Mouse (Mus musculus) kidney, postnatal 25 days (tissue): ENCODE measurements around the gene Cenpk.
A peak's percentile ranks its signal among the peaks of the same experiment; 100 is the strongest.
"Not testable (repeated sequence)": the region's sequence is repeated elsewhere in the genome, so short reads cannot be mapped to it uniquely, and the experiment has no call there.

ENCODE experiments used
- DNase-seq, 2 experiments: peaks; one replicate each; pipeline ENCODE4 v3.0.0; 2021; ENCODE audit warnings: mixed read lengths in 2 of 2

Gene Cenpk

DNA sequence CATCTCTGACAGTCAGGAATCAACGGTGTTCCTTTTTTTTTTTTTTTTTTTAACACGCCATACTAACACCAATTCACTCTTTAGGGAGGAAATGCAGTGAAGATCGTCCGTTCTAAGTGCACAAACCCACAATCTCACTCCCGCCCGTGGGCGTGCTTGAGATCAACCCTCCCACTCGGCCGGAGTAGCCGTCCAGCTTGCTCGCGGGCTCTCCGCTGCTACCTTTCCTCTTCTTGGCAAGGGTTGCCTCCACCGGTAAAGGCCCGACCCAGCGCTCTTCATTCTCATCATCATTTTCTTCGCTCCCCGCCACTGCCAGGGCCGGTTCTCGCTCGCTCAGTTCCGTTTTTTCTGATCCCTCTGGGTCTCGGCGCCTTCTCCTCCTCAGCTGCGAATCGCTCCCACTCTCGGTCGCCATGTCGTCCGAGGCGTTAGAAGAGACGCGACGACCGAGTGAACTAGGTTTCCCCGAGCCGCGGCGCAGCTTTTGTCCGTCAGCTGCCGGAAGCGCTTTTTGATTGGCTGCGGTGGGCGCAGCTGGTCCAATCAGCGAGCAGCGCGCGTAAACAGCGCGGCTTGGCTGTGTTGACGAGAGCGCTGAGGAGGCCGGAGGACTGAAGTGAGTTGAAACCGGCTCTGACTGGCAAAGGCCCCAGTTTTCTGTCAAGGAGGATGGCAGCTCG is at the start of gene Cenpk, which contains the start of gene Ppwd1:
Gene Cenpk, plus strand, starts transcription at position 228 of the 683 bp plus-strand sequence.
Gene Ppwd1, minus strand, starts transcription at position 460 of the 683 bp plus-strand sequence.
- peak; percentile 95 to 97 for DNase-seq

- DNase-seq, result peak; percentile 99
These were observed 49.7 kb upstream of the Cenpk start, which contains the start of gene Trim23 for GRCm38 (mm10) chr13:104178650-104179121. TSS of gene Trim23 (plus strand) at chr13:104178797.

DNA sequence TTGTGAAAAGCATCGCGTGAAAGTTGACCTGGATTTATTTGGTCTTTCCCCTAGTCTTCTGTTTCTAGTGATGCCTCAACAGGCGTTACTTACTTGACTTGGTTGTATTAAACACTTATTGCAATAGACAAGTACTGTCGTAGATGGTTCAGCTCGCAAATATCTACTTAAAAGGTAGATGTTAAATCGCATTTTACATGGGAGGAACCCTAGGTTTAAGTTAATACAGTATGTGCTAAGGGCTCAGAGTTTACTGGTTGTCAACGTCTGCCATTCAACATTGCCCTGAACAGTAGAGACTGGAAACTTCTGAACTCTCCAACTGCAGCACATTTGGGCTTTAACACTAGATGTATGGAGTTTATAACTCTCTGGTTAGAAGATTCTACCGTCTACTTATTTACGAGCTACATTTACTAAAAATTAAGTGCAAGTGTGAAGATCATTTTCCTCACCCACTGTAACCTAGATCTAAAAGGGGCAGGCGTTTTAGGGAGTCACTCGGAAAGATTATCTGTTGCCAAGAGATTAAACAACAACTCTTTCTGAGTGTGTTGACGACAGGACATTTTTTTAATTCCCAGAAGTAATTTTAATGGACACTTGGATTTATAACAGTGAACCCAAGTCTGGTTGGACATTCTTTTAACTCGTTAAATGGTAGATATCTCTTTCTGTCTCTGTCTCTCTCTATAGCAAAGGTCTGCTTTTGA is 49.1 kb upstream of the Cenpk start:
- DNase-seq, result no peak

- no peak for DNase-seq
These were observed 41.1 kb upstream of the Cenpk start for GRCm38 (mm10) chr13:104187357-104187756.

GRCm38 (mm10) chr13:104195891-104196290 is 32.5 kb upstream of the Cenpk start:
- DNase-seq, result not testable (repeated sequence)

- no peak for DNase-seq
These were observed 24.1 kb upstream of the Cenpk start for GRCm38 (mm10) chr13:104204313-104204712.

DNA sequence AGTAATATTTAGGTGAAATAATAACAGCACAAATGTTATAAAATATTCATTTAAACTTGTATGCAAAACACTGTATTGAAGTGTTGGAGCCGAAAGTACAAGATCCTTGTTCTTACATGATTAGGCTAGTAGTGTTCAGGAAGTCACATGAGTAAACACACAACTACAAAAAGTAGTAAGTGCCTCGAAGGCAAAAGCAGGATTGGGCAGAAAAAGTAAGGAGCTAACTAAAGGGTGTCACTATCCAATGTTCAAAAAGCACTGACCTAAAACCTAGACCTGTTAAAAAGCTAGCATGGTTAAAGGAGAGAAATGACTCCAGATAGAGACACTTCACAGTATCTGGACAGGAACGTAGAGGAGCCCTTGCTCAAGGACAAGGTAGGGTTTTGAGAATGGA is 933 bp upstream of the Cenpk start:
- DNase-seq, result no peak

GRCm38 (mm10) chr13:104229181-104229580 is 770 bp downstream of the Cenpk start:
- DNase-seq, result no peak

- no peak for DNase-seq
These were observed 30.6 kb downstream of the Cenpk start for GRCm38 (mm10) chr13:104258997-104259396.

DNA sequence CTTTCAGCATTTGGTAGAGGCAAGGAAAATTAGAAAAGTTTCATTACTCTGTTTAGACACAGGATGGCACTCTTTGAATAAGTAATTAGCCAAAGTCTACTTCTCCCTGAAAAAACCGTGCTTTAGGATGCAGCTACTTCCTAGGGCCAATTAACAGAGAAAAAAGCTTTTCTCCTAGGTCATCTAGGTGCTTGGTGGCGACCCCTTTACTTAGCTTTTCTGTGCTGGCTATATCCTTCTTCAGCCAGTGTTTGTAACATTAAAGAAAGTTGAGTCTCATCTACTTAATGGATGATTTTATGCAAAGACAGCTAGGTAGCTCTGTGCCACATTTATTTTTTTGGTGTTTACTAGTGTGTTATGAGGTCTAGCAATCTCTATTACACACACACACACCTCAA is 56.6 kb downstream of the Cenpk start:
- no peak for DNase-seq

DNA sequence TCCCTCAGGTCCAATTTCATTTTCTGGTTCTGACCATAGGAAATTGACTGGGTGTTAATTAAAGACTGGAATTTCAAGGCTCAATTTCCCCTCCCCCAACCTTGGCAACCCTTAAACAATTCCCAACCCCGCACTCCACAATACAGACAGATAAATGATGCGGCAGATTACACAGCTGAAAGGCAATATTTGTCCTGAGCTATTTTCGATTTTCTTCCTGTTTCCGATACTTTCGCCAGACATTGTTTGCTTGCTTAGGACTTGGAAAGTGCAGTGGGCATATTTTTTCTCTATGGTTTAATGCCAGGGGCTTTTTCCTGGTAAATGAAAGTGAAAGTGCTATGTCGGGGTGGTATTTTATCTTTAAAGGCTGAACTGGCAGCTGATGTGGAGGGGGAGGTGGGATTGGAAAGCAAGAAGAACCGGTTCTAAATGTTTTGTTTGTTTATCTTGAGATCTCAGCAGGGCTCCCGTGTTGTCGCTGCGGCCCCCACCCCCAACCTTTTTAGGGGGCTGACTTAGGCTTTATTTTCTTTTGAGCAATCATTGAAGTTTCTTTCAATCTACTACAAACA is 57.4 kb downstream of the Cenpk start:
- peak; percentile 40 to 56 for DNase-seq

- DNase-seq, result no peak
These were observed 57.9 kb downstream of the Cenpk start for GRCm38 (mm10) chr13:104286336-104286735.

DNA sequence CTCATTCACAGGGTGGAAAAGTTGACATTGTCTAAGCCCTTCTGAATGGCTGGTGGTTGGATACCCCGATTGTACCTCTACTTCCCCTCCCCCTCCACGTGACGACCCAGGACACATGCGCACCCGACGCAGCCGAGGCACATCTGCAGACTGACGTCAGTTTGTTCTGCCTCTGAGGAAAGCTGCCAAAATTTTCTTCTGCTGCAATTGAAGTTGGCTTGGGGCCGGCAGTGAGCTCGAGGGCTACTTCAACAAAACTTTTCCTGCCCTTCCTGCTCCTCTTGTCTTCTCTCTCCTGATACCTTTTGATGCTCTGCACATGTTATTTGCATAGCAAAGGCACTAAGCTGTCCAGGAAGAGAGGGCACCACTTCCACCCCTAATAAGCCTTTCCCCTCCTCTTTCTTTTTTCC is 58.5 kb downstream of the Cenpk start:
- peak; percentile 95 to 97 for DNase-seq

DNA sequence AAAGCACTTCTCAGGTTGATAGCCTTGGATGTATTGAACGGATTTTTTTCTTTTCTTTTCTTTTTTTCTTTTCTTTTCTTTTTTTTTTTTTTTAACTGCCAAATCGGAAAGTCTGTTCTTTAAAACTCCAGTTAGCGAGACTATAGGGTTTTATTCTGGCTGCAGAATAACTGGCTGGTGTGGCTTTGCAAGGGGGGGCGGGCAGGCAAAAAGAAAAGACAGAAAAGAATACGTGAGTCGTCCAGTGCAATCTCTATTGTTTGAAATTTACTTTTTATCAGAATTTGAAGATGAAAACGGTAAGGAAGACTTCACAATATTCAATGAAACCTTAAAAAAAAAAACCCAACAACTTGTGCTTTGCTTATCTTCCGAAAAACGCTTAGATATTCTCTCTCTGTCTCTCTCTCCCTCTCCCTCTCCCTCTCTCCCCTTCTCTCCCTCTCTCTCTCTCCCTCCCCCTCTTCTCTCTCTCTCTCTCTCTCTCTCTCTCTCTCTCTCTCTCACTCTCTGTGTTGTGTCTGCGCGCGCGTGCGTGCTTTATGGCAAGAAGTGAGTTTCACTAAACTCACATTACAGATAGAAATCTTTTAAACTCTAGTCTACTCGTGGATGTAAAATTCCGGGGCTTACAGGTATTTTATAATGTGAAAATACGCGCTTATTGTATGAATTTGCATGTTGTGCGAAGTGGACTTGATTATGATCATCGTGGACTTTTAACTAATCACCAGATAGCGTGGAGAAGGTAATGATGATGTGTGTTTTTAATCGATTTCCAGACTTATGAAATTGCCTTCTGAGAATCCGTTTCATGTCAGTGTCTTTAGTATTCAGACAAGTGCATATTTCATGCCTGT is 59.2 kb downstream of the Cenpk start, which contains the start of gene Adamts6:
Gene Adamts6, plus strand, starts transcription at position 470 of the 860 bp plus-strand sequence.
- DNase-seq, result peak; percentile 14 to 40

GRCm38 (mm10) chr13:104288226-104288859 is 59.9 kb downstream of the Cenpk start:
- peak; percentile 84 to 85 for DNase-seq

- no peak for DNase-seq
These were observed 60.8 kb downstream of the Cenpk start for GRCm38 (mm10) chr13:104289176-104289575.

DNA sequence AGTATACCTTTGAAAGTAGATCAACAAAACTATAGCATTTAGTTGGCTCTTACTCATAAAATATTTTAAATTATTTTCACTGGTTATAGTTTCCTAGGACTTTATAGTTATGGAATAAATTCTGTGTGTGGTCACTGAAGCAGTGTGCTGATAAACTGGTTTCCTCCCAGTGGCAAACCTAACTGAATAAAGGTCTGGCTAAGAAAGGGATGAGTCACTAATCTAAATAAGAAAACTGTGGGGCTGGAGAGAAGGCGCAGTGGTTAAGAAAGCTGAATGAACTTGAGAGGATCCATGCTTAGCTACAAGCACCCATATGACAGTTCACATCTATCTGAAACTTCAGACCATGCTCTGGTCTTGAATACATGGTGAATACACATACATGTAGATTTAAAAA is 67.1 kb downstream of the Cenpk start:
- no peak for DNase-seq
